Mouse (Mus musculus) ES-CJ7 (cell line): ENCODE data around the gene Cfl2.
A peak's percentile ranks its signal among the peaks of the same experiment; 100 is the strongest.

Experiments
- DNase-seq: peaks from one replicate; pipeline ENCODE4 v3.0.0; 2011; ENCODE audit warnings: low read depth, low spot score

Cfl2 gene

GRCm38 (mm10) chr12:54830574-54830973, 32.1 kb downstream of the Cfl2 start:
- DNase-seq, result peak; percentile 76

GRCm38 (mm10) chr12:54829876-54830275, 32.8 kb downstream of the Cfl2 start:
- peak; percentile 34 for DNase-seq

GRCm38 (mm10) chr12:54828043-54828442, 34.6 kb downstream of the Cfl2 start:
- no peak for DNase-seq

- peak; percentile 76 for DNase-seq
These were observed 37.5 kb downstream of the Cfl2 start for GRCm38 (mm10) chr12:54825202-54825601.

- DNase-seq, result no peak
These were observed 39.7 kb downstream of the Cfl2 start for GRCm38 (mm10) chr12:54822836-54823426.

GRCm38 (mm10) chr12:54820684-54821161, 42.0 kb downstream of the Cfl2 start:
- no peak for DNase-seq

- DNase-seq, result no peak
These were observed 43.3 kb downstream of the Cfl2 start for GRCm38 (mm10) chr12:54819181-54819935.

- no peak for DNase-seq
These were observed 52.5 kb downstream of the Cfl2 start for GRCm38 (mm10) chr12:54810142-54810541.
